Mouse (Mus musculus) neutrophil, adult 83 days (primary cell): Measurements from ENCODE around the gene Adipor1. TPM values are rescaled to one million over a fixed set of nuclear protein-coding genes. Genes with fewer than 3 reads are reported as not detected.

Experiments
- total RNA-seq, 2 experiments: library from RNA; stranded (reverse); gene quantifications; one replicate each; pipeline ENCODE4 v1.2.4; 2023

Adipor1 gene
- total RNA-seq: 100 to 1,000 TPM; 258 to 272 TPM

DNA sequence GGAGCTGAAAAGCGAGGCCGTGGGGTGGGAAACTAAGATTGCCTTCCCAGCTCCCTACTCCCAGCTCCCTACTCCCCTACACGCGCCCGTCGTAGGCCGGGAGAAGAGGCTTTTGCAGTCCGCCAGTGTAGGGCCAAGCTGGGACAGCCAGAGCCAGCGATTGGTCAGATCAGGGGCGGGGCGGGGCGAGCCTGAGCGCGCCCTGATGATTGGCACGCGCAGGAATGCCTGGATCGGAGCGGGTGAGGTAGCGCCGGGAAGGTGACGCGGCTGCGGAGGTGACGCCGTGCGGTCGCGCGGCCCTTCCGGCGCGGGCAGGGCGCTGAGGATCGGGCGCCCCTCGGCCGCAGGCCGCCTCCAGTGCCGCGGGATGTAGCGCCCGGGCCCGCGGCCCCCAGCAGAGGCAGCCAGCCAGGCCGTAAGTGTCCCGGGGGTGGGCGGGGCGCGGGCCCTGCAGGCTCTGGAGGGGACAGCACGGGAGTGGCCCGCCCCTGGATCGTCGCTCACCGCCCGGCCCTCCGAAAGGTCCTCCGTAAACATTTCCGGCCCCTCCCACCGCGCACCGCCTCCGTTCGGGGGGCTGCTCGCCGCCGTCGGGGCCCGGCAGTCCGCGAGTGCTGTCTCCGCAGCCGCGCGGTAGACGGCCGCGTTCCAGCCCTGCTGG, at the start of gene Adipor1:
TSS of gene Adipor1 (plus strand) at position 211 of the 664 bp plus-strand sequence.

GRCm38 (mm10) chr1:134385666-134386065, 29.5 kb upstream of the Adipor1 start, which contains the start of gene 4933406M09Rik:
4933406M09Rik (plus strand) TSS chr1:134385940.

DNA sequence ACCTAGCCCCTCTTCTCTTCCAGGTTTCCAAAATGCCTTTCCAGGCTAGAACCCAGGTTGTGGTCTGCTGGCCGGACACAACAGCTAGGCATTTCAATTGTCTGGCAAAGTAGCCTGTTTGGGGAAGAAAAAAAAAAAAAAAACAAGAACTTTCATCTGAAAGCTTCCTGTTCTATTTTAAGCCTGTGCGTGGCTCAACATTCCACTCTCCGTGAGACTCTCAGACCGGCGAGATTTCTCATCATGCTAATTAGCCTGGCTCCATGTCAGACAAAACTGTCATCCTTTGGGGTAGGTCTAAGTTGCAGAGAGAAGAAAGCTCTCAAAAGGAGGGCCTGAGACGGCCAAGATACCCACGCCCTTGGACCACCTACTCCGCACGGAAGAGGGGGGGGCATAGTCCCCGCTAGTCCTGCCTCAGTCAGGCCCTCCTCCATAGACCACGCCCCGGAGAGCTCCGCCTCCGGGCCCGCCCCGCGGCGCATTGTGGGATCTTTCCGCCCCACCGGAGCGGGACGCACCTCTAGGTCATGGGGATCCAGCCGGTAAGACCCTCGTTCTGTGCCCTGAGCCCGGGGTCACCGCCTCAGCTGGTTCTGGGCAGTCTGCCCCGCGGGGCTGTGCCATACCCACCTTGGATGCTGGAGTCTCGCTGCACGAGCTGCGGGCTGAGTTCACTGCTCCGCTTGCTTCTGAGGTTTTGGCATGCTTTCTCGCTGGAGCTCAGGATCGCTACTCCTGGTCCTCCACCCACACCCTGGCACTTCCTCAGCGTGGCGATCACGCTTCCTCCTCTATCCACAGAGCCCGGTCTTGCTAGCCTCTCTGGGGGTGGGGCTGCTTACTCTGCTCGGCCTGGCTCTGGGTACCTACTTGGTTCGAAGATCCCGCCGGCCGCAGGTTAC, 9.4 kb upstream of the Adipor1 start, which contains the start of gene Cyb5r1:
TSS of gene Cyb5r1 (plus strand) at position 51 of the 905 bp plus-strand sequence.

DNA sequence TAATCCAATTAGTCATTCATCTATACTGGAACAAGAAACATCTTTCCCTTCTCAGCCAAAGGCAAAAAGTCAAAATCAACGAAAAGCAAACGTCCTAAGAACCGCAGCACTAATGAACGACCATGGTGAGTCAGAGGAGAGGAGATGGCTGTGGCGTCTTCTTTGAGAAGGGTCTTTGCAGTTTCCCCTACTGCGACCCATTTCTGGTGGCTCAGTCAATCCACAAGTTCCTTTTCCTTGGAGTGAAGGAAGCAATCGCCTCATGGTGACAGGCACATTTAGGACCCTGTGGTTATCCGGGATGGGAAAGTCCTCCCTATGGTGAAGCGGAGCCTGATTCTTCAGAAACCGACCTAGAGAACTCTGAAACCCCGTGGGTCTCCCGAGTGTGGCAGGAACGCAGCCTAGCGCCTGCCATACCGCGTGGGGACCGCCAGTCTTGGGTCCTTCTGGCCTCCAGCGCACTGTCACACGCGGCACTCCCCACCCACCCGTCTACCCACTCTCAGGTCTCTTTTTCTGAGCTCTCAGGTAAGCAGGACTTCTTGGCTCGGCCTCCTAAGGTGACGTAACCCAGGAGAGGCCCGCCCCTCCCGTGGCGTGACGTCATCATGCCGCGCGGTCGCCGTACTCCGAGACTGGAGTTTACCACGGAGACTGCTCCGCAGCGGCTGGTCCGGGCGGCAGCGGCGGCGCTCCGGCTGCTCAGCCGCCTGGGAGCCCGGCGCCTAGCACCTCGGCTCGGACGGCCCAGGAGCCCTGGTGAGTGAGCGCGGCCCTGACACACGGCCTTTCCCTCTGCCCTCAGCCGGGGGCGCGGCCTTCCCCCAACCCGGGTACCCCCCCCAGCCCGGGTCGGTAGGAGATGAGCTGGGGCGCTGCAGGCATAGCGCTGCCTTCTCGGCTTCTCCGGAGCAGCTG, 40.0 kb downstream of the Adipor1 start, which contains the start of gene Klhl12:
TSS of gene Klhl12 (plus strand) at position 628 of the 921 bp plus-strand sequence.

Other genes with a start within 250 kb of the Adipor1 start
- gene Chil1, start 233.2 kb upstream of the Adipor1 start, total RNA-seq: 100 to 1,000 TPM; 596 to 624 TPM
- gene Mybph, start 221.9 kb upstream of the Adipor1 start, total RNA-seq: under 1 TPM; 0.44 to 0.46 TPM
- gene Adora1, start 179.9 kb upstream of the Adipor1 start, total RNA-seq: not detected
- gene Myog, start 125.4 kb upstream of the Adipor1 start, total RNA-seq: not detected
- 10 to 100 TPM; 11.4 to 11.9 TPM for gene Ppfia4, start 82.5 kb upstream of the Adipor1 start, total RNA-seq
- 10 to 100 TPM; 43.2 to 64.0 TPM for gene Tmem183a, start 53.4 kb upstream of the Adipor1 start, total RNA-seq
- gene 4933406M09Rik, start 29.4 kb upstream of the Adipor1 start, total RNA-seq: not detected
- 10 to 100 TPM; 51.7 to 56.4 TPM for gene Cyb5r1, start 9.8 kb upstream of the Adipor1 start, total RNA-seq
- 10 to 100 TPM; 25.9 to 26.4 TPM for gene Klhl12, start 40.2 kb downstream of the Adipor1 start, total RNA-seq
- 10 to 100 TPM; 17.7 to 20.5 TPM for gene Rabif, start 79.3 kb downstream of the Adipor1 start, total RNA-seq
- gene Mgat4e, start 134.3 kb downstream of the Adipor1 start, total RNA-seq: not detected
- 10 to 100 TPM; 38.5 to 48.1 TPM for gene Kdm5b, start 144.8 kb downstream of the Adipor1 start, total RNA-seq
- gene Syt2, start 231.3 kb downstream of the Adipor1 start, total RNA-seq: under 1 TPM in 1 of 2 experiments, not detected in 1; 0.11 TPM